Mouse (Mus musculus) brain, embryonic 18.5 days (tissue): ENCODE measurements around the gene Ifrd1.
"Not testable (repeated sequence)": the region's sequence is repeated elsewhere in the genome, so short reads cannot be mapped to it uniquely, and the experiment has no call there.

ENCODE experiments used
- DNase-seq: peaks from one replicate; pipeline ENCODE4 v3.0.0-alpha.2; 2012; ENCODE audit warnings: low read depth, low spot score

Gene Ifrd1

DNA sequence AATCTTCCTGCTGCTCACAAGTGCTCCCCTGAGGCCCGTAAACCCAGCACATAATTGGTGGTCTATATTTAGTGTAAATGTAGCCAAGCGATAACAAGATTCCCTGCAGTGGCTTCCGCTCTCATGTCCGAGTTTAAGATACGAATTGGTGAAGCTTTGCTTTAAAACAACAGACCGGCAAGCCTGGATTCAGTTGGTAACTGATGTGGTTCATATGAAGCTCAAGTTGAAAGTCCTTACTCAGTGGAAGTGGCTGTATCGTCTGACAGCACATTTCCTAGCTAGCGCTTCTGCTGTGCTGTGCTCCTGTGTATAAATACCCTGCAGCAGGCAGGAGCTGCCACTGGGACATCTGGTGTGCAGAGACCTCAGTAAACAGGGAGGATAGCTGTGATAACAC is 49.0 kb downstream of the Ifrd1 start, which contains the start of gene Lsmem1:
Gene Lsmem1 (minus strand): TSS at position 189 of the 400 bp plus-strand sequence.
- no peak for DNase-seq

DNA sequence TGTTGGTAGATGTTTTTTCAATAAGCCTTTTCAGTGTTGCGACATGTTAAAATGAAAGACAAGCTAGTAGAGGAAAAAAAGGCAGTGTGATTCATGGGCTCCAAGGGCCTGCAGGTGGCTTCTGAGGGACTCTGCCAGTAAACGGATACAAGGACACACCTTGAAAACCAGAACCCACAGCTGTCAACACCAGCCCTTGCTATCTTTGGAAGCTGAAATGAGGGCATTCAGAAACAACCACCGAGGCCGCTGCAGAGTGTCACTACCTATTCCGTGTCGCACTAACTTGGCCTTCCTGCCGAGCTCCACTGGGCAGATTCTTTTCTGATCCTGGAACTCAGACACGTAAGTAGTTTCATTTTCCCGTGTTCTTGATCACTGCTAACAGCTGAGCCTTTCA is 49.9 kb downstream of the Ifrd1 start:
- DNase-seq: no peak

GRCm38 (mm10) chr12:40198019-40198418 is 50.3 kb downstream of the Ifrd1 start:
- no peak for DNase-seq

DNA sequence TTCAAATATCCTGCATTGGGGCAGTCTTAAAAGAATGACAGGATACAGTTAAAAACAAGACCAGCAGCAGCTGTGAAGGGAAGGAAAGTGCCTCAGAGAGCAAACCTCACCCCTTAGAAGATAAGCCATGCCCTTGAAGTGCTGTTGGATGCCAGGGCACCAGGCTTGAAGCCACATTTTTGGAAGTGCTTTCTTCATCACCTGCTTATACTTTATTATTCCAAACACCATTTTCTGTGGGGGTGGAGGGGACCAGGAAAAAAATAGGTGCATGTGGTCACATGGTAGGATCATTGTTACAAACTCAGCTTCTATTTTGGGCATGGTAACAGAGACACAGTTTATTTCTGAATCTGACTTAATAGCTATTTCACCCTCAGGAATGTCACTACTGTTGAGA is 50.8 kb downstream of the Ifrd1 start:
- no peak for DNase-seq

- DNase-seq: no peak
Observed at GRCm38 (mm10) chr12:40185474-40185873, 62.8 kb downstream of the Ifrd1 start.

DNA sequence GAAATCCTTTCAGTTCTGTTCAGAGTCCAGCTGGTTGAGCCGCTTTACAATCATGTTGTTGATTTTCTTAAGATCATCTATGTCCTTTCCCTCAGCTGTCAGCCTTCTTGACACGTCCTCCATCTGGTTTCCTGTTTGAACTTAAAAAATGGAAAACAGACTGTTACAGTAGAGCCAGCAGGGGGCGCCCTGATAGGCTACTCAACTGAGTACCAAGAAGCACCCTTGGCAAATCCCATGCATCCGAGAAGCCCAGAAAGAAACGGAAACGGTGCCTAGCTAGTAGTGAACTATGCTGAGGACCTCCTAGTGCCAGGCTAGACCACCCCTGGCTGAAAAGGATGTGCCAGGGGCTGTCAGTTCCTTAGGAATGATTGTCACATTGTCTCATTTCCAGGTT is 71.2 kb downstream of the Ifrd1 start:
- DNase-seq: no peak

DNA sequence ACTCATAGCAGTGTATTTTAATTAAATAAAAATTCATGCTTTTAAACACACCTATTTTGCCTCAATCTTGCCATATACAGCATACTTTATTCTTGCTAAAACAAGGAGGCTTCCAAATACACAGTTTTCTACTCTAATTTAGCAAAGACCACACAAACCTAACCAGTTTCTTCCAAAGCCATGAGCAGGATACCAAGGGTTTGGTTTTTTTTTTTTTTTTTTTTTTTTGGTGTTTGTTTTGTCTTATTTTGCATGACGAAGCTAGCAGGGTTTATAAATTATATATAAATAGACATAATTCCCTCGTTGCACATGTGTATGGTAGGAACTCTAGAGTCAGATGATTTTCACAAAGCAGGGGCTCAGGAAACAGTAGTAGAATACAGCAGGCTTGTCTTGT is 72.1 kb downstream of the Ifrd1 start:
- DNase-seq: no peak

GRCm38 (mm10) chr12:40175171-40175570 is 73.1 kb downstream of the Ifrd1 start:
- not testable (repeated sequence) for DNase-seq

- DNase-seq: no peak
Observed at GRCm38 (mm10) chr12:40171637-40172036, 76.7 kb downstream of the Ifrd1 start.

- DNase-seq: no peak
Observed at GRCm38 (mm10) chr12:40169675-40170074, 78.6 kb downstream of the Ifrd1 start.

DNA sequence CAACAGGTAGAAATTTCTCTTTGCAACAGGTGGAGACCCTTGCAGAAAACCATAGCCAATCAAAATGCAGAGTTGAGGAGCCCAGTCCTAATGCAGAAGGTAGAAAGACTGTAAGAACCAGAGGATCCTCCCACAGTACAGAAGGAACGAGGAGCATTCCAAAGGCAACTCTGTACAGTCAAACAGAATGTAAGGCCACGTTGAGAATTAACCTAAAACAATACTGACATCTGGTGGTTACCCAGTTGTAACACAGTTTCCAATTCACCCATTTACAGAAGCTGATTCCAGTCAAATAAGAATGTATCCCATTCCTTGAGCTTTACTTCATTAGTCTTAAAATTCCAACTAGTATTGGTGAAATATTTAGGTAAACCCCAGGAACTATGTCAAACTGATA is 83.7 kb downstream of the Ifrd1 start:
- peak; percentile 18 for DNase-seq

DNA sequence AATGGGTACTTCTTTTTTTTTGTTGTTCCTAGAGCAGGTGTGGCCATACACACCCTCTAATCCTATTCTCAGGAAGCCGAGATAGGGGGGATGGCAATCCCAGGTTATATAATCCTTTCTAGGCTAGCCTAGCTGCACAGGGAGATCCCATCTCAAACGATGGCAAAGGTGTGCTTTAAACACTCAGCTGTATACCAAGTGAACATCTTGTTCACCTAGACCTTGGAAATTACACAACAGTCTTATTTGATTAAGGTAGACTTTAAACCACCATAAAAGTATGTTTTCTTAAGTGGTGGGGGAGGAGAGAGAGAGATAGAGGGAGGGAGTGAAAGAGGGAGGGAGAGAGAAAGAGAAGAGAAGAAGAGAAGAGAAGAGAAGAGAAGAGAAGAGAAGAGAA is 87.5 kb downstream of the Ifrd1 start:
- DNase-seq: no peak

DNA sequence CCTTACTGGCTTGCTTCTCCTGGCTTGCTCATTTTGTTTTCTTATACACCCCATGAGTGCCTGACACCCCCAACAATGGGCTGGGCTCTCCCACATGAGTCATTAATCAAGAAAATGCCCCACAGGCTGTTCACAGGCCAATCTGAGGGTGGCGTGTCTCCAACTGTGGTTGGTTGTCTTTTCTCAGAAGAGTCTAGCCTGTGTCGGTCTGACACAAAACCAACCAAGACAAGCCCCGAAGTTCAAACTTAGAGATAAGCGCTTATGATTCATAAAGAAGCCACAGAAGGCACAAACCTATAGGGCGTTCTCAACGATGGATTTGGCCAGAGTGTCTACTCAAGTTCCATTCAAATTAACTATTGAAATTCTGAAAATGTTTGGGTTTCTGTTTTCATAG is 94.1 kb downstream of the Ifrd1 start:
- no peak for DNase-seq

DNA sequence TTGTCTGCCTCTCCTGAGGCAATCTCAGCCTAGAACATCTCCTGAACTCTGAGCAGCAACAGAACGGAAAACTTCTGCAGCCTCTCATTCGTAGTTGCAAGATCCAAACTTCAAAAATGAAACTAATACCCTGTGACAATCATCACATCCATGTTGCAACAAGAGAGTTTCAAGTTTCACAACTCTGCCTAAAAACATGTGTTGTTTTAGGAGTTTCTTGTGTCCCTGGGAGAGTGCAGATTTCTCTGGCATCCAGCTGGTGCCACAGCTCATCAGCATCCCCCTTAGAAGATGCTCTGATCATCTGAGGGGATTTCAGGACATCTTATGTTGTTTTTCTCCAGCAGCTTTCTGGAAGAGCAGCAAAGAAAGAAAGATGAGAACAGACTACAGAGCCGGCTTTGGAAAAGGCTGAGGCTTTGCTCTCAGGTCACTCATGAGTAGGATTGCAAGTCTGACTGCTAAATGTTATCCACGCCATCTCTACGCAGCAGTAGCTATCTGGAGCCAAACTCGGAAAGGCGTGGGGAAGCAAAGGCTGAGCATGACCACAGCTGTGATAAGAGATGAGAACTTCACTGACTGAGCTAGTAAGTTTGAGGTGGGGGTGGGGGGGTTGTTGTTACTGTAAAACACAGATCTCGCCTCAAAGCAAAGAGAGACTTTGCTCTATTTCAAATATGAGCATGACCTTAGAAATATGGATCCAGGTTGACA is 95.8 kb downstream of the Ifrd1 start:
- no peak for DNase-seq
